Mouse (Mus musculus) heart, embryonic 13.5 days (tissue): ENCODE measurements around the gene Prex1. TPM values are rescaled to one million over a fixed set of nuclear protein-coding genes. Genes with fewer than 3 reads are reported as not detected.

Experiments
- ATAC-seq: fragments of 200-750 bp; cut with Nextera tagmentation; 2 replicates; pipeline ENCODE4 v1.8.0; 2017; ENCODE audit warnings: moderate TSS enrichment; ENCODE audit not compliant: insufficient number of reproducible peaks, low FRiP score, low TSS enrichment; ENCODE audit errors: extremely low read depth
- H3K27ac ChIP-seq: fragments of 300-500 bp; sonication (generic); replicated peaks from 2 replicates; pipeline ENCODE4 v1.5.1; 2015; ENCODE audit warnings: moderate library complexity, mild to moderate bottlenecking, inconsistent platforms
- H3K27me3 ChIP-seq: fragments of 300-500 bp; sonication (generic); replicated peaks from 2 replicates; pipeline ENCODE4 v1.6.1; 2015; ENCODE audit warnings: mild to moderate bottlenecking, inconsistent platforms
- H3K36me3 ChIP-seq: fragments of 300-500 bp; sonication (generic); 2 replicates; pipeline ENCODE4 v1.6.1; 2015; ENCODE audit warnings: mild to moderate bottlenecking, inconsistent platforms
- H3K4me1 ChIP-seq: fragments of 300-500 bp; sonication (generic); 2 replicates; pipeline ENCODE4 v1.6.1; 2015; ENCODE audit warnings: inconsistent platforms
- H3K4me2 ChIP-seq: fragments of 300-500 bp; sonication (generic); 2 replicates; pipeline ENCODE4 v1.6.1; 2015; ENCODE audit warnings: inconsistent platforms, mild to moderate bottlenecking, moderate library complexity
- H3K4me3 ChIP-seq: fragments of 300-500 bp; sonication (generic); 2 replicates; pipeline ENCODE4 v1.5.1; 2015; ENCODE audit warnings: moderate library complexity, mild to moderate bottlenecking, inconsistent platforms
- H3K9ac ChIP-seq: fragments of 300-500 bp; sonication (generic); 2 replicates; pipeline ENCODE4 v1.6.1; 2015; ENCODE audit warnings: inconsistent platforms, mild to moderate bottlenecking, moderate library complexity
- H3K9me3 ChIP-seq: fragments of 300-500 bp; sonication (generic); 2 replicates; pipeline ENCODE4 v1.6.1; 2016; ENCODE audit warnings: inconsistent platforms
- WGBS: fragments of 180-500 bp; shearing (Covaris S2); methylation state at CpG from one replicate; pipeline ENCODE4 v1.1.7; 2015; ENCODE audit warnings: mixed read lengths; 5-methylcytosine and 5-hydroxymethylcytosine counted together
- polyA plus RNA-seq: library from polyadenylated mRNA; unstranded; fragments of >200 nt; fragmentation: Nextera tagmentation; extraction: Ambion mirVana; gene quantifications from 2 replicates; pipeline ENCODE4 v1.2.1, GENCODE M21; 2015

Prex1 gene
- polyA plus RNA-seq, 1 experiment from 2014 or later = 8.7 TPM

- H3K27ac ChIP-seq = no peak overlapping the region
Measured at GRCm38 (mm10) chr2:166720416-166720815, 6.8 kb upstream of the Prex1 start.

GRCm38 (mm10) chr2:166719930-166720305 lies 6.3 kb upstream of the Prex1 start:
- H3K9me3 ChIP-seq = no peaks in the 10 kb centered on the region
- WGBS = 61% methylated on average over 2 of the region's 2 CpGs
- H3K4me1 ChIP-seq = peaks cover 11% of the 10 kb centered on the region
- no peak overlapping the region for H3K27ac ChIP-seq
- ATAC-seq = no peak
- H3K27me3 ChIP-seq = peaks cover 10% of the 10 kb centered on the region; the same call in 1 of the 2 replicates
- H3K36me3 ChIP-seq = no peaks in the 10 kb centered on the region
- H3K4me2 ChIP-seq = no peak overlapping the region
- H3K4me3 ChIP-seq = no peak overlapping the region
- no peak overlapping the region for H3K9ac ChIP-seq

More at GRCm38 (mm10) chr2:166720416-166720815, 6.8 kb upstream of the Prex1 start:
- Histone ChIP-seq H3K9me3 (no peaks in the 10 kb centered on the region), H3K36me3 (no peaks in the 10 kb centered on the region), H3K4me2 (no peak overlapping the region), H3K9ac (no peak overlapping the region), H3K4me1 (0 out of 2 replicates have a peak, but pooled peaks cover 9% of the 10 kb centered on the region), H3K4me3 (no peak overlapping the region), H3K27me3 (peaks cover 10% of the 10 kb centered on the region; the same call in 1 of the 2 replicates)
- ATAC-seq = no peak
- 63% methylated on average over 3 of the region's 3 CpGs for WGBS

GRCm38 (mm10) chr2:166719301-166719929 lies 5.8 kb upstream of the Prex1 start:
- WGBS = 65% methylated on average over 1 of the region's 1 CpGs
- H3K9ac ChIP-seq = no peak overlapping the region

GRCm38 (mm10) chr2:166716067-166716466 lies 2.4 kb upstream of the Prex1 start:
- no peak for ATAC-seq
- Histone ChIP-seq H3K4me2 (no peak overlapping the region), H3K9me3 (no peaks in the 10 kb centered on the region), H3K4me1 (peaks cover 40% of the 10 kb centered on the region), H3K27ac (no peak overlapping the region), H3K4me3 (no peak overlapping the region), H3K9ac (no peak overlapping the region), H3K36me3 (no peaks in the 10 kb centered on the region), H3K27me3 (no peaks in the 10 kb centered on the region)
- 78% methylated on average over 7 of the region's 7 CpGs for WGBS

More at GRCm38 (mm10) chr2:166719301-166719929, 5.8 kb upstream of the Prex1 start:
- H3K4me2 ChIP-seq = no peak overlapping the region
- no peak for ATAC-seq
- no peaks in the 10 kb centered on the region for H3K9me3 ChIP-seq
- H3K27me3 ChIP-seq = peaks cover 10% of the 10 kb centered on the region; the same call in 1 of the 2 replicates
- H3K4me1 ChIP-seq = peaks cover 16% of the 10 kb centered on the region
- H3K4me3 ChIP-seq = no peak overlapping the region
- H3K27ac ChIP-seq = no peak overlapping the region
- H3K36me3 ChIP-seq = no peaks in the 10 kb centered on the region

- H3K9ac ChIP-seq = peak overlapping the region; percentile 81
- H3K9me3 ChIP-seq = no peaks in the 10 kb centered on the region
- H3K27ac ChIP-seq = peak overlapping the region; percentile 76
- no peaks in the 10 kb centered on the region for H3K27me3 ChIP-seq
- H3K4me1 ChIP-seq = peaks cover 35% of the 10 kb centered on the region
- H3K4me2 ChIP-seq = peak overlapping the region; percentile 81
- H3K4me3 ChIP-seq = peak overlapping the region; percentile 79
- no peak for ATAC-seq
- H3K36me3 ChIP-seq = no peaks in the 10 kb centered on the region
- WGBS = 3% methylated on average over 11 of the region's 11 CpGs
Measured at GRCm38 (mm10) chr2:166714427-166714699, 731 bp upstream of the Prex1 start.

- WGBS = under 1% methylated on average over 64 of the region's 64 CpGs
- ATAC-seq = 0 out of 2 replicates have a peak, but pooled peaks have one; percentile 2
- peaks cover 31% of the 10 kb centered on the region for H3K4me1 ChIP-seq
Measured at GRCm38 (mm10) chr2:166712801-166713689, 587 bp downstream of the Prex1 start.

GRCm38 (mm10) chr2:166712310-166712709 lies 1.3 kb downstream of the Prex1 start:
- no peak for ATAC-seq
- Histone ChIP-seq H3K9ac (peak overlapping the region; percentile 90), H3K4me2 (peak overlapping the region; percentile 99), H3K27ac (peak overlapping the region; percentile 58; the same call in 1 of the 2 replicates), H3K9me3 (no peaks in the 10 kb centered on the region), H3K27me3 (no peaks in the 10 kb centered on the region), H3K4me3 (peak overlapping the region; percentile 79), H3K4me1 (peaks cover 31% of the 10 kb centered on the region), H3K36me3 (no peaks in the 10 kb centered on the region)
- WGBS = 4% methylated on average over 4 of the region's 4 CpGs

More at GRCm38 (mm10) chr2:166712801-166713689, 587 bp downstream of the Prex1 start:
- H3K9me3 ChIP-seq = no peaks in the 10 kb centered on the region
- H3K9ac ChIP-seq = peak overlapping the region; percentile 90
- H3K36me3 ChIP-seq = no peaks in the 10 kb centered on the region
- H3K4me3 ChIP-seq = peak overlapping the region; percentile 79
- no peaks in the 10 kb centered on the region for H3K27me3 ChIP-seq
- peak overlapping the region; percentile 99 for H3K4me2 ChIP-seq
- H3K27ac ChIP-seq = peak overlapping the region; percentile 58

- Histone ChIP-seq H3K4me1 (peaks cover 32% of the 10 kb centered on the region), H3K36me3 (no peaks in the 10 kb centered on the region), H3K9me3 (no peaks in the 10 kb centered on the region), H3K4me3 (peak overlapping the region; percentile 79), H3K27me3 (no peaks in the 10 kb centered on the region), H3K27ac (no peak overlapping the region), H3K4me2 (peak overlapping the region; percentile 99), H3K9ac (peak overlapping the region; percentile 48)
- no peak for ATAC-seq
- WGBS = 27% methylated on average over 7 of the region's 7 CpGs
Measured at GRCm38 (mm10) chr2:166711681-166712132, 1.9 kb downstream of the Prex1 start.

GRCm38 (mm10) chr2:166709883-166710282 lies 3.7 kb downstream of the Prex1 start:
- peaks cover 7% of the 10 kb centered on the region for H3K36me3 ChIP-seq
- no peak overlapping the region for H3K4me2 ChIP-seq
- WGBS = 85% methylated on average over 2 of the region's 2 CpGs
- H3K9me3 ChIP-seq = no peaks in the 10 kb centered on the region
- H3K9ac ChIP-seq = no peak overlapping the region
- H3K4me1 ChIP-seq = peaks cover 34% of the 10 kb centered on the region
- no peak for ATAC-seq
- H3K27me3 ChIP-seq = no peaks in the 10 kb centered on the region
- no peak overlapping the region for H3K27ac ChIP-seq
- no peak overlapping the region for H3K4me3 ChIP-seq

- Histone ChIP-seq H3K27ac (no peak overlapping the region), H3K36me3 (peaks cover 12% of the 10 kb centered on the region), H3K9ac (no peak overlapping the region), H3K27me3 (no peaks in the 10 kb centered on the region), H3K9me3 (no peaks in the 10 kb centered on the region), H3K4me1 (peaks cover 39% of the 10 kb centered on the region), H3K4me2 (no peak overlapping the region), H3K4me3 (no peak overlapping the region)
- ATAC-seq = no peak
- 76% methylated on average over 8 of the region's 8 CpGs for WGBS
Measured at GRCm38 (mm10) chr2:166708304-166708703, 5.3 kb downstream of the Prex1 start.

GRCm38 (mm10) chr2:166706526-166706925 lies 7.1 kb downstream of the Prex1 start:
- 36% methylated on average over 2 of the region's 2 CpGs for WGBS
- ATAC-seq = no peak
- Histone ChIP-seq H3K4me1 (peaks cover 32% of the 10 kb centered on the region), H3K9me3 (no peaks in the 10 kb centered on the region), H3K36me3 (peaks cover 12% of the 10 kb centered on the region), H3K4me3 (no peak overlapping the region), H3K27me3 (no peaks in the 10 kb centered on the region), H3K4me2 (no peak overlapping the region), H3K27ac (no peak overlapping the region), H3K9ac (no peak overlapping the region)
